Mouse (Mus musculus): ENCODE results near the gene Cdk20. TPM values are rescaled to one million over a fixed set of nuclear protein-coding genes. Genes with fewer than 3 reads are reported as not detected.

Cdk20 gene
- polyA plus RNA-seq, 1 experiment from 2014 or later = 4.1 TPM

DNA sequence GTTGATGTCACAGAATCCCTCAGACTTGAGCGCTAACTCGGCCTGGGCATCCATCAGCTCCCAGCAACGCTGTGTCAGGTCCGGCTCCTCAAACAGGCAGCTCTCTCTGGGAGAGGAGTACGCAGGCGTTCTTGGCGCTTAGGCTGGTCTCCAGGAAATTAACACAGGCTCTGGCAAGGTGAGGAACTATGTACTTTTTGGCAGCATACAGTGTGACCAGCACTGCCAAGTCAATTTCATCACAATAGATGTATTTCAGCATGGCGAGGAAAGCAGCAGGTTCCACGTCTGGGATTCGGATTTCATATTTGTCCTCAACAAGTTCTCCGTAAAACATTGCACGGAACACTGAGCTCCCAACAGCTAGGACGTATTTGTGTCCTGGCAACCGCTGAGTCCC is 26.1 kb downstream of the Cdk20 start:
- Histone ChIP-seq H3K27ac (ENCODE audit: low read depth, low read length) (no peak overlapping the region), H3K27me3 (replicated peaks; ENCODE audit: control insufficient read depth, insufficient read depth, low read length) (no peaks in the 10 kb centered on the region), H3K9me3 (ENCODE audit: control insufficient read depth) (peaks cover 5% of the 10 kb centered on the region; the same call in 1 of the 2 replicates), H3K4me2 (replicated peaks; ENCODE audit: low read depth) (no peak overlapping the region), H3K36me3 (ENCODE audit: control insufficient read depth, insufficient read depth) (no peaks in the 10 kb centered on the region), H3K4me3 (ENCODE audit: low read depth, low read length) (no peak overlapping the region), H3K9ac (ENCODE audit: low read depth, low read length) (no peak overlapping the region), H3K4me1 (replicated peaks; ENCODE audit: control insufficient read depth, insufficient read depth, low read length) (no peaks in the 10 kb centered on the region)
- WGBS = 89% methylated on average over 14 of the region's 14 CpGs
- no peak for ATAC-seq
- TF ChIP-seq CTCF (IDR thresholded peaks at IDR 0.05; ENCODE audit: low read depth) = no peak

- Histone ChIP-seq H3K27me3 (replicated peaks; ENCODE audit: control insufficient read depth, insufficient read depth, low read length) (no peaks in the 10 kb centered on the region), H3K4me1 (replicated peaks; ENCODE audit: control insufficient read depth, insufficient read depth, low read length) (no peaks in the 10 kb centered on the region), H3K4me2 (replicated peaks; ENCODE audit: low read depth) (no peak overlapping the region), H3K27ac (ENCODE audit: low read depth, low read length) (no peak overlapping the region), H3K9me3 (ENCODE audit: control insufficient read depth) (peaks cover 5% of the 10 kb centered on the region; the same call in 1 of the 2 replicates), H3K4me3 (ENCODE audit: low read depth, low read length) (no peak overlapping the region), H3K36me3 (ENCODE audit: control insufficient read depth, insufficient read depth) (no peaks in the 10 kb centered on the region), H3K9ac (ENCODE audit: low read depth, low read length) (no peak overlapping the region)
- no peak for TF ChIP-seq CTCF (IDR thresholded peaks at IDR 0.05; ENCODE audit: low read depth)
- WGBS = 80% methylated on average over 2 of the region's 2 CpGs
- ATAC-seq = no peak
Observed at GRCm38 (mm10) chr13:64462581-64462980, 30.5 kb downstream of the Cdk20 start.

DNA sequence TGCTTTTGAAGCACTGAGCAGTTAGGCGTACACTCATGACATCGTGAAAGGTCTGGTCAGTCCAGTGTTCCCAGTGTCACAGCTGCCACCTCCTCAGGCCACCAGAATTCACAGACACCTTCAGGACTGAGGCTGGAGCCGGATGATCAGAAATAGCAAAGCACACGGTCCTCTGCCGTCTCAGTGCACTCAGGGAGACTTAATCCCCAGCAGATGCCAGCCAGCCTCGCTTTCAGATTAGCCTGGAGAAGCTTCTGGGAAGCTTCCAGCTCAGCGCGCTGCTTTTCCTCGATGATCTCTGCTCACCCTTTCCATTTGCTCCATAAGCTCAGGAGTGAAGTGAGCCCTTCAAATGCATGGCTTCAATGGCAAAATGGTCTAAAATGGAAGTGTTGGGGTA is 33.1 kb downstream of the Cdk20 start:
- ATAC-seq = no peak
- Histone ChIP-seq H3K9ac (ENCODE audit: low read depth, low read length) (no peak overlapping the region), H3K36me3 (ENCODE audit: control insufficient read depth, insufficient read depth) (no peaks in the 10 kb centered on the region), H3K4me3 (ENCODE audit: low read depth, low read length) (no peak overlapping the region), H3K9me3 (ENCODE audit: control insufficient read depth) (peaks cover 5% of the 10 kb centered on the region; the same call in 1 of the 2 replicates), H3K4me2 (replicated peaks; ENCODE audit: low read depth) (no peak overlapping the region), H3K4me1 (replicated peaks; ENCODE audit: control insufficient read depth, insufficient read depth, low read length) (no peaks in the 10 kb centered on the region), H3K27me3 (replicated peaks; ENCODE audit: control insufficient read depth, insufficient read depth, low read length) (no peaks in the 10 kb centered on the region), H3K27ac (ENCODE audit: low read depth, low read length) (no peak overlapping the region)
- TF ChIP-seq CTCF (IDR thresholded peaks at IDR 0.05; ENCODE audit: low read depth) = no peak
- 71% methylated on average over 9 of the region's 9 CpGs for WGBS

- ATAC-seq = no peak
- no peak for TF ChIP-seq CTCF (IDR thresholded peaks at IDR 0.05; ENCODE audit: low read depth)
- Histone ChIP-seq H3K4me2 (replicated peaks; ENCODE audit: low read depth) (no peak overlapping the region), H3K4me1 (replicated peaks; ENCODE audit: control insufficient read depth, insufficient read depth, low read length) (no peaks in the 10 kb centered on the region), H3K4me3 (ENCODE audit: low read depth, low read length) (no peak overlapping the region), H3K9ac (ENCODE audit: low read depth, low read length) (no peak overlapping the region), H3K27ac (ENCODE audit: low read depth, low read length) (no peak overlapping the region), H3K9me3 (ENCODE audit: control insufficient read depth) (no peaks in the 10 kb centered on the region), H3K36me3 (ENCODE audit: control insufficient read depth, insufficient read depth) (no peaks in the 10 kb centered on the region), H3K27me3 (replicated peaks; ENCODE audit: control insufficient read depth, insufficient read depth, low read length) (no peaks in the 10 kb centered on the region)
- 51% methylated on average over 6 of the region's 6 CpGs for WGBS
Observed at GRCm38 (mm10) chr13:64467886-64468285, 35.8 kb downstream of the Cdk20 start.

DNA sequence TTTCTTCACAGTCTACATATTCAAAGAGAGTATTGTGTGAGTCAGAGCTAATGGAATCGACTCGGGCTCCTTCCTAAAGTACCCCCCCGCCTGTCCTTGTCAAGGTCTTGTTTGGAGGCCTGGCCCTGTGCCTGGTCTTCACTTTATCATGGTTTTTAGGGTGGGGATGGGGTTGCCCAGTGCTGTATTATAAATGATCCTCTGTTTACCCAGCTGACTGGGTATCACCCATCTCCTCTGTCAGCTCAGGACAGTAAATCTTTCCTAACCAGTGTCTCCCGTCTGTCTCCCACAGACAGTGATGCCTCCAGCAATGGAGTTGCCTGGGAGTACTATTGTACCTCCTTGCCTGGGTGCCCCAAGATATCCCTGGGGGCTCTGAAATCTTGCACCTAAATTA is 45.9 kb downstream of the Cdk20 start:
- H3K27me3 ChIP-seq (replicated peaks; ENCODE audit: control insufficient read depth, insufficient read depth, low read length) = no peaks in the 10 kb centered on the region
- H3K9ac ChIP-seq (ENCODE audit: low read depth, low read length) = no peak overlapping the region
- H3K9me3 ChIP-seq (ENCODE audit: control insufficient read depth) = no peaks in the 10 kb centered on the region
- H3K4me2 ChIP-seq (replicated peaks; ENCODE audit: low read depth) = no peak overlapping the region
- no peak overlapping the region for H3K27ac ChIP-seq (ENCODE audit: low read depth, low read length)
- TF ChIP-seq CTCF (IDR thresholded peaks at IDR 0.05; ENCODE audit: low read depth) = no peak
- no peaks in the 10 kb centered on the region for H3K36me3 ChIP-seq (ENCODE audit: control insufficient read depth, insufficient read depth)
- no peak overlapping the region for H3K4me3 ChIP-seq (ENCODE audit: low read depth, low read length)
- no peaks in the 10 kb centered on the region for H3K4me1 ChIP-seq (replicated peaks; ENCODE audit: control insufficient read depth, insufficient read depth, low read length)
- no peak for ATAC-seq
- 67% methylated on average over 4 of the region's 4 CpGs for WGBS

DNA sequence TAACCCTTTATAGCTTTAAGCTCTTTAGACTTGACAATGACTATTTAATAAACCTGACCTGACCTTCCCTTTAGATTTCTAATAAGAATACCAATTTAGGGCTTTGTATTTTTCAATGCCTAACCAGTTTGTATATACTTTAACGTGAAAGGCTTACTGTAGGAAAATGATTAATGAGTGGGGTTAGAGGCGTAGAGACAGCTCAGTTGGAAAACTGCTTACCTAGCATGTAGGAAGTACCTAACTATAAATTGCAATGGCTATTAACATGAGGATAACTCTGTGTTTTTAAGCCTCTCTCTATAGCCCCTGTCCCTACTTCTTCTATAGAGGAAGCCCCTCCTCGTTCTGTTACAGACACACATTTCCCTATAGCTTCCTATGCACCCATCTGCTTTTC is 47.8 kb downstream of the Cdk20 start:
- WGBS = 66% methylated on average over 3 of the region's 3 CpGs
- ATAC-seq = no peak
- H3K4me2 ChIP-seq (replicated peaks; ENCODE audit: low read depth) = no peak overlapping the region

GRCm38 (mm10) chr13:64489886-64490285 is 57.8 kb downstream of the Cdk20 start:
- Histone ChIP-seq H3K4me3 (ENCODE audit: low read depth, low read length) (no peak overlapping the region), H3K4me1 (replicated peaks; ENCODE audit: control insufficient read depth, insufficient read depth, low read length) (no peaks in the 10 kb centered on the region), H3K4me2 (replicated peaks; ENCODE audit: low read depth) (no peak overlapping the region), H3K9ac (ENCODE audit: low read depth, low read length) (no peak overlapping the region), H3K27ac (ENCODE audit: low read depth, low read length) (no peak overlapping the region), H3K27me3 (replicated peaks; ENCODE audit: control insufficient read depth, insufficient read depth, low read length) (no peaks in the 10 kb centered on the region), H3K36me3 (ENCODE audit: control insufficient read depth, insufficient read depth) (no peaks in the 10 kb centered on the region), H3K9me3 (ENCODE audit: control insufficient read depth) (no peaks in the 10 kb centered on the region)
- no peak for ATAC-seq
- 74% methylated on average over 6 of the region's 6 CpGs for WGBS
- no peak for TF ChIP-seq CTCF (IDR thresholded peaks at IDR 0.05; ENCODE audit: low read depth)

More for the DNA sequence above, 47.8 kb downstream of the Cdk20 start:
- Histone ChIP-seq H3K27ac (ENCODE audit: low read depth, low read length) (no peak overlapping the region), H3K4me3 (ENCODE audit: low read depth, low read length) (no peak overlapping the region), H3K27me3 (replicated peaks; ENCODE audit: control insufficient read depth, insufficient read depth, low read length) (no peaks in the 10 kb centered on the region), H3K9ac (ENCODE audit: low read depth, low read length) (no peak overlapping the region), H3K9me3 (ENCODE audit: control insufficient read depth) (no peaks in the 10 kb centered on the region), H3K4me1 (replicated peaks; ENCODE audit: control insufficient read depth, insufficient read depth, low read length) (no peaks in the 10 kb centered on the region), H3K36me3 (ENCODE audit: control insufficient read depth, insufficient read depth) (no peaks in the 10 kb centered on the region)
- no peak for TF ChIP-seq CTCF (IDR thresholded peaks at IDR 0.05; ENCODE audit: low read depth)

Other genes starting within 250 kb of the Cdk20 start
- 15.0 and 17.2 TPM in 2 replicates for gene Cdc14b, start 157.0 kb upstream of the Cdk20 start, polyA plus RNA-seq (2015; fragmentation: Nextera tagmentation; extraction: Ambion mirVana)
- 28.9 and 29.9 TPM in 2 replicates for gene Aaed1, start 119.6 kb upstream of the Cdk20 start, polyA plus RNA-seq (2015; fragmentation: Nextera tagmentation; extraction: Ambion mirVana)
- gene Ctsl, start 61.4 kb upstream of the Cdk20 start, polyA plus RNA-seq (2015; fragmentation: Nextera tagmentation; extraction: Ambion mirVana) = 1,058 and 1,193 TPM in 2 replicates
- not detected in 2 replicates for gene Fam240b, start 65.5 kb downstream of the Cdk20 start, polyA plus RNA-seq (2015; fragmentation: Nextera tagmentation; extraction: Ambion mirVana)